Mouse (Mus musculus) lung, embryonic 14.5 days (tissue): ENCODE results near the gene Ilk. TPM values are rescaled to one million over a fixed set of nuclear protein-coding genes. Genes with fewer than 3 reads are reported as not detected.
A peak's percentile ranks its signal among the peaks of the same experiment; 100 is the strongest.
"Not testable (repeated sequence)": the region's sequence is repeated elsewhere in the genome, so short reads cannot be mapped to it uniquely, and the experiment has no call there.

Source experiments
- ATAC-seq: fragments of 200-750 bp; cut with Nextera tagmentation; 2 replicates; pipeline ENCODE4 v1.8.0; 2017; ENCODE audit warnings: mild to moderate bottlenecking, moderate TSS enrichment, moderate library complexity; ENCODE audit not compliant: insufficient read depth
- DNase-seq: peaks from one replicate; pipeline ENCODE4 v3.0.0-alpha.2; 2015
- H3K27ac ChIP-seq: fragments of 300-500 bp; sonication (generic); 2 replicates; pipeline ENCODE4 v1.5.1; 2014; ENCODE audit warnings: low read depth, mild to moderate bottlenecking, moderate library complexity
- H3K27me3 ChIP-seq: fragments of 300-500 bp; sonication (generic); 2 replicates; pipeline ENCODE4 v1.6.1; 2014; ENCODE audit warnings: low read length, control low read depth; ENCODE audit not compliant: insufficient read depth
- H3K36me3 ChIP-seq: fragments of 300-500 bp; sonication (generic); 2 replicates; pipeline ENCODE4 v1.6.1; 2014; ENCODE audit warnings: control low read depth; ENCODE audit not compliant: insufficient read depth
- H3K4me1 ChIP-seq: fragments of 300-500 bp; sonication (generic); 2 replicates; pipeline ENCODE4 v1.6.1; 2014; ENCODE audit warnings: antibody characterized with exemption, control low read depth; ENCODE audit not compliant: insufficient read depth
- H3K4me2 ChIP-seq: fragments of 300-500 bp; sonication (generic); 2 replicates; pipeline ENCODE4 v1.6.1; 2014; ENCODE audit warnings: mild to moderate bottlenecking
- H3K4me3 ChIP-seq: fragments of 300-500 bp; sonication (generic); 2 replicates; pipeline ENCODE4 v1.5.1; 2014; ENCODE audit warnings: low read depth, low read length
- H3K9ac ChIP-seq: fragments of 300-500 bp; sonication (generic); 2 replicates; pipeline ENCODE4 v1.6.1; 2014
- H3K9me3 ChIP-seq: fragments of 300-500 bp; sonication (generic); 2 replicates; pipeline ENCODE4 v1.6.1; 2016; ENCODE audit warnings: low read depth, low read length, control low read depth
- CTCF ChIP-seq: IDR thresholded peaks from 2 replicates; pipeline ENCODE4 v1.5.1; 2016; ENCODE audit warnings: antibody characterized with exemption, low read depth
- WGBS: fragments of 180-500 bp; shearing (Covaris S2); extraction: QIAGEN DNeasy Blood & Tissue Kit; methylation state at CpG from one replicate; pipeline ENCODE4 v1.1.7; 2014; 5-methylcytosine and 5-hydroxymethylcytosine counted together
- polyA plus RNA-seq: library from polyadenylated mRNA; unstranded; fragments of >200 nt; fragmentation: Nextera tagmentation; extraction: Ambion mirVana; gene quantifications from 2 replicates; pipeline ENCODE4 v1.2.1, GENCODE M21; 2014

Ilk gene
- polyA plus RNA-seq, 1 experiment from 2014 or later = 372 TPM

DNA sequence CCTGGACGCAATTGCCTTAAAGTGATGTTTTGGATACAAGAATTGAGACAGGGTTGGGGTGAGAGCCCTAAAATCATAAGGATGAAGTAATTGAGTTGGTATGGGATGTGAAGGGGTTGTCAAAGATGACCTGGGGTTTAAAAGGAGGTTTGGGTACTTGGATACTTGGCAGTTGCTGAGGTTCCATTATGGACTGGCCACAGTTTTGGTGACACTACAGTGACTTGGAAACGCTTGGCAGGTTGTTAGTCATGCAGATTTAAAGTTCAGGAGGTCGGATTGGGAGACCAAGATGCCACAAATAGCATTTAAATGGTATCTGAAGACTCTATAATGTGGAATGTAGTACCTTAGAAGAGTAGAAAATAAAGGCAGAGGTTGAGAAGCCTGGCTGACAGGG is 1.3 kb downstream of the Ilk start:
- DNase-seq (no peak), ATAC-seq (no peak)
- Histone ChIP-seq H3K4me2 (peak overlapping the region; percentile 87), H3K4me1 (no peaks in the 10 kb centered on the region), H3K27ac (peak overlapping the region; percentile 89), H3K9me3 (no peaks in the 10 kb centered on the region), H3K27me3 (no peaks in the 10 kb centered on the region), H3K36me3 (peaks cover 53% of the 10 kb centered on the region), H3K4me3 (peak overlapping the region; percentile 93), H3K9ac (peak overlapping the region; percentile 90)
- no peak for TF ChIP-seq CTCF
- 31% methylated on average over 3 of the region's 3 CpGs for WGBS

DNA sequence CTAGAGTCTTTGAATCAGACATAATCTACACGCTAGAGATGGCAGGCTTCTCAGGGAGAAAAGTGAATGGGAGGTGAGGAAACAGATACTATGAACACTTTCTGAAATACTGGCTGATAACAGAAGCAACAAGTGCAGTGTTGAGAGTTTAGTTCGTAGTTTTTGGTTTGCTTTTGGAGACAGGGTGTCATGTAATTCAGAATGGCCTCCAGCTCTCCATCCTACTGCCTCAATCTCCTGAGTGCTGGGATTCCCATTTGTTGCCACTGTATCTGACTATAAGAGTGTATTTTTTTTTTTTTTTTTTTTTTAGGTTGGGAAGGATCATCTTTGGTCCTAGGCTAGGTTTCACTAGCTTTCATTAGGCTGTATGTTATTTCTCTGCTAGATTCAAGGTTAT is 1.9 kb downstream of the Ilk start:
- H3K9me3 ChIP-seq = no peaks in the 10 kb centered on the region
- H3K9ac ChIP-seq = peak overlapping the region; percentile 90; the same call in 1 of the 2 replicates
- no peaks in the 10 kb centered on the region for H3K27me3 ChIP-seq
- peaks cover 53% of the 10 kb centered on the region for H3K36me3 ChIP-seq
- WGBS = 73% methylated on average over 2 of the region's 2 CpGs
- H3K4me1 ChIP-seq = no peaks in the 10 kb centered on the region
- peak overlapping the region; percentile 87 for H3K4me2 ChIP-seq
- peak overlapping the region; percentile 95 for H3K27ac ChIP-seq
- DNase-seq = no peak
- TF ChIP-seq CTCF = no peak
- no peak for ATAC-seq
- peak overlapping the region; percentile 93 for H3K4me3 ChIP-seq

DNA sequence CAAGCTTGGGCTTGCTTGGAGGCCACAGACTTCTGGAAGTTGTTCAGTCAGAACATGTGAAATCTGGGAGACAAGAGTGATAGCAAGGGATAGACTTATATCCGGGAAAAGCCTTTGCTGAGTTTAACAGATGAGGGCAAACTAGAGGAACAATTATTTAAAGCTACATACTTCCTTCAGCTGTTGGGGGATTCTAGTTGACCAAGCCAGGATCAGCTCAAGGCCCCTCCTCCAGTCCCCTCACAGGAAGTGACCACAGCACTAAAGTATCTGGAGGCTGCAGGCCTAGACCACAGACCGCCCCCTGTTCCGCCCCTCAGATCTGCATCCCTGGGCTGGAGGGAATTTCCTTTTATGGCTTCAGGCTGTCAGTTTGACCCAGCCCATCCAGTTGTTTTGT is 2.6 kb downstream of the Ilk start:
- H3K4me2 ChIP-seq = peak overlapping the region; percentile 87
- peak overlapping the region; percentile 93 for H3K4me3 ChIP-seq
- no peak for TF ChIP-seq CTCF
- peaks cover 47% of the 10 kb centered on the region for H3K36me3 ChIP-seq
- H3K9ac ChIP-seq = peak overlapping the region; percentile 90; the same call in 1 of the 2 replicates
- no peaks in the 10 kb centered on the region for H3K27me3 ChIP-seq
- ATAC-seq = peak; percentile 76
- H3K9me3 ChIP-seq = no peaks in the 10 kb centered on the region
- peak; percentile 92 for DNase-seq
- 10% methylated on average over 3 of the region's 3 CpGs for WGBS
- H3K27ac ChIP-seq = peak overlapping the region; percentile 95
- H3K4me1 ChIP-seq = no peaks in the 10 kb centered on the region

DNA sequence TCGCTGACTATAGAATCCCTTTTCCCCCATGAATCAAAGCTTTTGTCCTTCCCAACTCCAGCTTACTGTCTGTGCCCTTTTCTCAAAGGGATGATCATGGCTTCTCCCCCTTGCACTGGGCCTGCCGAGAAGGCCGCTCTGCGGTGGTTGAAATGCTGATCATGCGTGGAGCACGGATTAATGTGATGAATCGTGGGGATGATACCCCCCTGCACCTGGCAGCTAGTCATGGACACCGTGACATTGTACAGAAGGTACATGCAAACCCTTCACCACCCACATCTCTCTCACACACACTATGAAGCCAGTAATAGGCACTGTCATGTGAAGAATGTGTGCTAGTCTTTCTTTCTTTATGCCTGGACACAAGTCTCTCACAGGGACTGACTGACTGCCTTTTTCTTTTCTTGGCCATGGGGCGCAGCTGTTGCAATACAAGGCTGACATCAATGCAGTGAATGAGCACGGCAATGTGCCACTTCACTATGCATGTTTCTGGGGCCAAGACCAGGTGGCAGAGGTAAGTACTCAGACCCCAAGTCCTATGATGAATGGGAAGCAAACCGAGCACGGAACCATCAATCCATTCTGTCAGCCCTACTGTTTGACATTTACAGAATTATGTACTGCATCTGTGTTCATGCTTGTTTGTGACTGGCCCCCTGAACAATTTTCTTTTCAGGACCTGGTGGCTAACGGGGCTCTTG is 3.9 kb downstream of the Ilk start:
- Histone ChIP-seq H3K4me1 (no peaks in the 10 kb centered on the region), H3K9ac (no peak overlapping the region), H3K27ac (no peak overlapping the region), H3K4me3 (no peak overlapping the region), H3K36me3 (peaks cover 35% of the 10 kb centered on the region), H3K9me3 (no peaks in the 10 kb centered on the region), H3K27me3 (no peaks in the 10 kb centered on the region), H3K4me2 (no peak overlapping the region)
- DNase-seq (no peak), ATAC-seq (no peak)
- 85% methylated on average over 13 of the region's 13 CpGs for WGBS
- TF ChIP-seq CTCF = no peak

DNA sequence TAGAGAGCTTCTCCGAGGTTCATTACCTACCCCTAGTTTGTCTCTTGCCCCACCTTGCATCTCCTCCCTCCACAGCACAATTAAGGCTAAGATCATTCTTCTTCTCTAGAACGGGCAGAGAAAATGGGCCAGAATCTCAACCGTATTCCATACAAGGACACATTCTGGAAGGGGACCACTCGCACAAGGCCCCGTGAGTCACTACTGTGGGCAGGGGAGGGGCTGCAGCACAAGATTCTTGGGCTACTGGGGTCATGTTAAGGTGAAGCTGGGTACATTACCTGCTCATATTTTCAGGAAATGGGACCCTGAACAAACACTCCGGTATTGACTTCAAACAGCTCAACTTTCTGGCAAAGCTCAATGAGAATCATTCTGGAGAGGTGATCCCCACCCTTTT is 4.5 kb downstream of the Ilk start:
- TF ChIP-seq CTCF = no peak
- no peaks in the 10 kb centered on the region for H3K27me3 ChIP-seq
- H3K9me3 ChIP-seq = no peaks in the 10 kb centered on the region
- no peak overlapping the region for H3K4me2 ChIP-seq
- DNase-seq (no peak), ATAC-seq (no peak)
- WGBS = 80% methylated on average over 6 of the region's 6 CpGs
- H3K4me3 ChIP-seq = no peak overlapping the region
- H3K9ac ChIP-seq = no peak overlapping the region
- no peak overlapping the region for H3K27ac ChIP-seq
- H3K4me1 ChIP-seq = no peaks in the 10 kb centered on the region
- peaks cover 35% of the 10 kb centered on the region for H3K36me3 ChIP-seq

DNA sequence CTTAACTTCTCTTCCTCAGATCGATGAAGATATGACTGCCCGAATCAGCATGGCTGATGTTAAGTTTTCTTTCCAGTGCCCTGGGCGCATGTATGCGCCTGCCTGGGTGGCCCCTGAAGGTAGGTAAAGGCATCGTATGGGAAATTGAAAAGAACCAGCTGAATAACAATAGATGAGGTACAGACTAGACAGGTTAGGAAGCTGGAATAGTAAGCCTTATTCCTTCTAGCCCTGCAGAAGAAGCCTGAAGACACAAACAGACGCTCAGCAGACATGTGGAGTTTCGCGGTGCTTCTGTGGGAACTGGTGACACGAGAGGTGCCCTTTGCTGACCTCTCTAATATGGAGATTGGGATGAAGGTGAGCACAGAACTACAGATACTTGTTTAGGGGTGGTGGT is 5.6 kb downstream of the Ilk start:
- WGBS = 88% methylated on average over 9 of the region's 9 CpGs
- Histone ChIP-seq H3K4me2 (no peak overlapping the region), H3K27me3 (no peaks in the 10 kb centered on the region), H3K9ac (no peak overlapping the region), H3K36me3 (peaks cover 35% of the 10 kb centered on the region), H3K27ac (no peak overlapping the region), H3K4me1 (no peaks in the 10 kb centered on the region), H3K9me3 (no peaks in the 10 kb centered on the region), H3K4me3 (no peak overlapping the region)
- no peak for TF ChIP-seq CTCF
- no peak for ATAC-seq
- DNase-seq = no peak

DNA sequence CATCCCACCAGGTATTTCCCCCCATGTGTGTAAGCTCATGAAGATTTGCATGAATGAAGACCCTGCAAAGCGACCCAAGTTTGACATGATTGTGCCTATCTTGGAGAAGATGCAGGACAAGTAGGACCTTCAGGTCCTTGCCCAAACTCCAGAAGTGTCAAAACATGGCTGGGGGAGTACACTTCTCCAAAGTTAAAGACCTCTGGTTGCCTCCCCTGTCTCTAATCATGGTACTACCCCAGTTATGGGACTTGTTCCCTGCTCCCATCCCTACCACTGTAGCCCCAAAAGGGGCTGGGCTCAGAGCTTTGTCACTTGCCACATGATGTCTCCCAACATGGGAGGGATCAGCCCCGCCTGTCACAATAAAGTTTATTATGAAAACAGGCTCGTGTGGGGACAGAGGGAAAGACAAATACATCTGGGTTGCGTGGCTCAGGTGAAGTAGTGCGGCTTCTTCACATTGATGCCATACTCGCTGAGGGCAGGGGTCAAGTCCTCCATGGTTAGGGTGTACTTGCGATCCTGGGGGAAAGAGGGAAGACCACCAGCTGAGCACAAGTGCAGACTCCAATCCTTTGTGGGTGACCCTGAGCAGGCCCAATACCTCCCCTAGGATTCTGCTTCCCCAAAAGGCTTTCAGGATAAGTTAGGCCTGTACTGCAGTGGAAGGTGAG is 6.3 kb downstream of the Ilk start:
- WGBS = 80% methylated on average over 7 of the region's 7 CpGs
- H3K4me2 ChIP-seq = peak overlapping the region; percentile 79
- H3K9ac ChIP-seq, H3K4me1 ChIP-seq, DNase-seq, H3K9me3 ChIP-seq, ATAC-seq, H3K27ac ChIP-seq, H3K27me3 ChIP-seq: not testable (repeated sequence)
- peaks cover 35% of the 10 kb centered on the region for H3K36me3 ChIP-seq
- H3K4me3 ChIP-seq = peak overlapping the region; percentile 88; the same call in 1 of the 2 replicates

DNA sequence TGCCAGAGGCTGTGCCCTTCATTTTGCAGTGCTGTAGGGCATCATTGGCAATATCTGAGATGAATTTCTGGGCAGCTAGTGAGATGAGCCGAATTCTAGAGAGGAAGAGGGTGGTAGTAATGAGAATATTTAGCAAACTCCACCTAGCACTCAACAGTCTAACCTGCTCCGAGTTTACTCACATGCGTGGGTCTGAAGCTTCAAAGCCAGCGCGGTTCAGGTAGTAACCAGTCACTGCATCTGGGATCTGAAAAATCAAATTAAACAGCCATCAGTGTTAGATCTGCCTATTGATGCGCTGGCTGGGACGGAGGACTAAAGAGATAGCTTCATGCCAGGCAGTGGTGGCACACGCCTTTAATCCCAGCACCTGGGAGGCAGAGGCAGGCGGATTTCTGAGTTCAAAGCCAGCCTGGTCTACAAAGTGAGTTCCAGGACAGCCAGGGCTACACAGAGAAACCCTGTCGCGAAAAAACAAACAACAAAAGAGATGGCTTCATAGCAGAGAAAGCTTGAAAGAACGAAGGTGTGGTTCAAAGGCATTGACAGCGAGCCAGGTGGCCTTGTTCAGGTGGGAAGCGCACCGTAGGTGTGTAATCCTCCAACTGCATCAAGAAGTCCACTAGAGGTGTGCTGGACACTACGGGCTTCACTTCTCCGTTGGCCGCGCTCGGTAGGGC is 7.0 kb downstream of the Ilk start:
- peaks cover 40% of the 10 kb centered on the region for H3K36me3 ChIP-seq
- not testable (repeated sequence) for ATAC-seq, H3K9me3 ChIP-seq, H3K4me1 ChIP-seq, H3K27me3 ChIP-seq
- peak; percentile 24 for DNase-seq
- peak overlapping the region; percentile 91 for H3K9ac ChIP-seq
- 34% methylated on average over 20 of the region's 20 CpGs for WGBS
- peak overlapping the region; percentile 88 for H3K4me3 ChIP-seq
- H3K27ac ChIP-seq = peak overlapping the region; percentile 80; the same call in 1 of the 2 replicates
- peak overlapping the region; percentile 79 for H3K4me2 ChIP-seq
